Mouse (Mus musculus) left cerebral cortex, adult 2 months (tissue): Measurements from ENCODE around the gene Hephl1. TPM values are rescaled to one million over a fixed set of nuclear protein-coding genes. Genes with fewer than 3 reads are reported as not detected.

Experiments used
- DNase-seq, 2 experiments: peaks; one replicate each; pipeline ENCODE4 v3.0.0; 2021 to 2022; ENCODE audit warnings: low spot score in 2 of 2, mixed read lengths in 1 of 2; ENCODE audit errors: extremely low spot score in 1 of 2
- H3K27ac ChIP-seq: fragments of 200-600 bp; 2 replicates; pipeline ENCODE4 v1.8.1; 2022
- H3K4me3 ChIP-seq: fragments of 200-600 bp; 2 replicates; pipeline ENCODE4 v1.8.1; 2022
- CTCF ChIP-seq: fragments of 200-600 bp; IDR thresholded peaks from 2 replicates; pipeline ENCODE4 v1.8.1; 2022; ENCODE audit warnings: antibody characterized with exemption, mild to moderate bottlenecking, moderate library complexity
- intact Hi-C: fragments of 180-260 bp; cut with DNase I; formaldehyde crosslinking; loops from one replicate; pipeline ENCODE4 v1.15.1; 2025
- total RNA-seq, 2 experiments: library from RNA; stranded (reverse); gene quantifications; 2 replicates each; pipeline ENCODE4 v1.2.3; 2021

The Hephl1 gene
- total RNA-seq, 2 experiments from 2014 or later, result not detected

DNA sequence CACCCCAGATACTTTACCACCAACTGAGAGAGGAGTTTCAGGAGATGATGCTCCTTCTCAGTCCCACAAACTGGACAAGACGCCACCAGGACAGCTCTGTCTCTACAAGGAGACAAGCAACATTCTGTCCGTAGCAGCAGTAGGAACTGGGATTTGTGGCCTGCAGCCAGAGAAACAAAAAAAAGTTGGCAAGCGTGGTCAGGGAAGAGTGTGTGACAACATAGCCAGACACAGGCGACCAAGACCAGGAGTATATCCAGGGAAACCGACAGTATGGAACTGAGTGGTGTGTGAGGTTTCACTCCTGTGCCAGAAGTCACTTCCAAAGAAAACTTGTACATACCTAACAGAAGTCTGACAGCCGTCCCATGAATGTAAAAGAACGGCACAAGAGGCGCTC is 81.1 kb downstream of the Hephl1 start:
- intact Hi-C loops, result loop anchor here (5.0 kb wide), 1 partner anchor 137 kb away; no protein-coding TSS in a partner anchor
- no peak overlapping the region for H3K27ac ChIP-seq
- no peak for TF ChIP-seq CTCF
- no peak overlapping the region for H3K4me3 ChIP-seq
- no peak for DNase-seq

DNA sequence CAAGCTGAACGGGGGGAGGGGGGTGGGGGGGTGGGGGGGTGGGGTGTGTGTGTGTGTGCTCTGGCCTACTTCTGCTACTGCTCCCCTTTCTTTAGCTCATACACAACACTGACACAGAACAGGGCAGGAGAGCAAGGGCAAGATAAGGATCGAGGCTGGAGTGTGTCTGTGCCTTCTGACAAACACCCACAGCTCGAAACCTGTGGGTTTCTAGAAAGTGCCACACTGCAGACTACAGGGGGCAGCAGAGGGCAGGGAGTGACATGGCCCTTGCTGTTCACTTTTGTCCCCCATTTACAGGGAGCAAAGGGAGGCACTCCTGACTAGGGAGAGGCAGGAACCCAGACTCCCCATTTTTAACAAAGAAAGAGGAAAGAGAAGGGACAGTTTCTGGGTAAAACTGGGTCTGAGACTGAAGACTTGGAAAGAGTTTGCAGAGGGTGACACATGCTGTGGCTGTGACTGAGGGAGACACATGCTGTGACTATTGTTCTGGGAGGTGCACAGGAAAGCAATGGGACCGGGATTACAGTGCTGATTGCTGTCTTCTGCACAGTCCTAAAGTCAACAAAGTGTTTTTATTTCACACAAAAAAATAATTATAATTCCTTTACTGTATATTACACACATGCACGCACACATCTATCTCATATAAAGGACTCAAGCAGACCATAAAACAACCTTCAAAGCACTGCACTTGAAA is 82.7 kb downstream of the Hephl1 start:
- intact Hi-C loops, result no loop called here
- Histone ChIP-seq H3K4me3 (no peak overlapping the region), H3K27ac (no peak overlapping the region)
- no peak for DNase-seq
- peak; percentile 62 for TF ChIP-seq CTCF

DNA sequence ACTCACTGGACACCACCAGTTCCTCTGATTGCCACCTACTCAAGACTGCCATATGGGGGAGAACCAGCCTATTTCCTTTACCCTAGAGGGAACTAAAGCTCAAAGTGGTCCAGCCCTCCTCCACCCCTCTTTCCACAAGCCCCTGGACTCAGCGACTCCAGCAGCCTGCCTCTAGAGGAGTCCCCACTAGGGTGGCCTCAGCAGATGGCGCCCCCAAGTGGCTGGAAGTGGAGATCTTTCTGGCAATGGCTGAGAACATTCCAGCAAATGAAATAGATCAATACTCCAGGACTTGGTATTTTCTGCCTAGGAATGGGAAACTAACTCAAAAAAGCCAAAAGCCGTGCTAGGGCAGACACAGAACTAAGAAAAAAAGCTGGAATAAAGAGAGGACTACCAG is 84.2 kb downstream of the Hephl1 start:
- Histone ChIP-seq H3K27ac (no peak overlapping the region), H3K4me3 (no peak overlapping the region)
- intact Hi-C loops, result no loop called here
- no peak for DNase-seq
- TF ChIP-seq CTCF, result peak; percentile 36

DNA sequence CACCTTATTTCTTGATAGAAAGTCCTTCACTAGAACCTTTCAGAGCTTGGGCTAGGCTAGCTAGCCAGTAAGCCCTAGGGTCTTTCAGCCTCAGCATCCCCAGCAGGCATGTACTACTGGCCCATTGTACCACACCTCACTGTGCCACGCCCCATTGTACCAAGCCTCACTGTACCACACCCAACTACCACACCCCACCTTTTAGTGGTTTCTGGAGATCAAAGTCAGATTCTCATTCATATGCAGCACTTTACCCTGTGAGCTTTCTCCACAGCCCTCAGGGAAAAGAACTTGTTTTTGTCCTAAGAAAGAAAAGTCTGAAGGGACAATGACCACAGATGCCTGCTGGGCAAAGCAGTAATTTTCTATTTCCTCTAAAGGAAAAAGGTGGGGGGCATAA is 88.9 kb downstream of the Hephl1 start:
- intact Hi-C loops, result no loop called here
- no peak for DNase-seq
- TF ChIP-seq CTCF, result no peak

GRCm38 (mm10) chr9:15021156-15021555 is 90.8 kb downstream of the Hephl1 start:
- no peak for DNase-seq
- Histone ChIP-seq H3K4me3 (no peak overlapping the region), H3K27ac (no peak overlapping the region)
- intact Hi-C loops, result no loop called here
- no peak for TF ChIP-seq CTCF

More for the DNA sequence above, 88.9 kb downstream of the Hephl1 start:
- H3K4me3 ChIP-seq, result no peak overlapping the region
- no peak overlapping the region for H3K27ac ChIP-seq

DNA sequence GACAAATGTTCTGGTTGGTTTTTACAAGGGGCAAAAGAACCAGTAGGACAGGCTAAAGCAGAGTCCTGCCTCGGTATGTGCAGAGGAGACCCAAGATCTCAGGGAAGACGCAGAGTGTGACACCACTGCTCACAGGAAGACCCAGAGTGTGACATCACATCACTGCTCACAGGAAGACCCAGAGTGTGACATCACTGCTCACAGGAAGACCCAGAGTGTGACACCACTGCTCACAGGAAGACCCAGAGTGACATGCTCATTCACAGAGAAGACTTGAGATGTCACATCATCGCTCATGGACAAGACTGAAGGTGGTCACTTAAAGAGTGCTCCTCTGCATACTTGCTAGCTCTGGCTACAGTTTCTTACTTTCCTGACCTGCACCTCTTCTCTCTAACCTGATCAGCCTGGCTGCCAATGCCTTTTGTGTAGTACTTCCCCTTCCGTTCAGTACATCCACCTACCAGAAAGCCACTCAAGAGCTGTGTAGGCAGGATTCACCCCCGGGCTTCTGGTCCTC is 91.3 kb downstream of the Hephl1 start:
- Histone ChIP-seq H3K27ac (no peak overlapping the region), H3K4me3 (no peak overlapping the region)
- TF ChIP-seq CTCF, result no peak
- no peak for DNase-seq
- intact Hi-C loops, result no loop called here

DNA sequence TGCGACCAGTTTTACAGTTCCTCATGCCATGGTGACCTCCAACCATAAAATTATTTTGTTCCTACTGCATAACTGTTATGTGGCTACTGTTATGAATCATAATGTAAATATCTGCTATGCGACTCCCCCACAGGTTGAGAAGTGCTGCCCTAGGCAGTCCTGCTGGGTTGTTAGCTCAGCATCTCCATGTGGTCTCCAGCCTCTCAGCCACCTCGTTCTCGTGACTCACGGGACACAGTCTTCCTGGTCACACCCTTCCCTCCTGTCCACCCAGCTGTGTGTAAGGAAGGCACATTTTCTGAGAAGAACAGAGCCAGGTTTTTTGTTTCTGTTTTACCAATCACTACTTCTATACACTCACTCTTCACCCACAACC is 93.2 kb downstream of the Hephl1 start:
- Histone ChIP-seq H3K4me3 (no peak overlapping the region), H3K27ac (peak overlapping the region; percentile 34; the same call in 1 of the 2 replicates)
- DNase-seq, result no peak
- no peak for TF ChIP-seq CTCF
- intact Hi-C loops, result loop anchor here (5.0 kb wide), 2 partner anchors 154 to 171 kb away; no protein-coding TSS in a partner anchor

DNA sequence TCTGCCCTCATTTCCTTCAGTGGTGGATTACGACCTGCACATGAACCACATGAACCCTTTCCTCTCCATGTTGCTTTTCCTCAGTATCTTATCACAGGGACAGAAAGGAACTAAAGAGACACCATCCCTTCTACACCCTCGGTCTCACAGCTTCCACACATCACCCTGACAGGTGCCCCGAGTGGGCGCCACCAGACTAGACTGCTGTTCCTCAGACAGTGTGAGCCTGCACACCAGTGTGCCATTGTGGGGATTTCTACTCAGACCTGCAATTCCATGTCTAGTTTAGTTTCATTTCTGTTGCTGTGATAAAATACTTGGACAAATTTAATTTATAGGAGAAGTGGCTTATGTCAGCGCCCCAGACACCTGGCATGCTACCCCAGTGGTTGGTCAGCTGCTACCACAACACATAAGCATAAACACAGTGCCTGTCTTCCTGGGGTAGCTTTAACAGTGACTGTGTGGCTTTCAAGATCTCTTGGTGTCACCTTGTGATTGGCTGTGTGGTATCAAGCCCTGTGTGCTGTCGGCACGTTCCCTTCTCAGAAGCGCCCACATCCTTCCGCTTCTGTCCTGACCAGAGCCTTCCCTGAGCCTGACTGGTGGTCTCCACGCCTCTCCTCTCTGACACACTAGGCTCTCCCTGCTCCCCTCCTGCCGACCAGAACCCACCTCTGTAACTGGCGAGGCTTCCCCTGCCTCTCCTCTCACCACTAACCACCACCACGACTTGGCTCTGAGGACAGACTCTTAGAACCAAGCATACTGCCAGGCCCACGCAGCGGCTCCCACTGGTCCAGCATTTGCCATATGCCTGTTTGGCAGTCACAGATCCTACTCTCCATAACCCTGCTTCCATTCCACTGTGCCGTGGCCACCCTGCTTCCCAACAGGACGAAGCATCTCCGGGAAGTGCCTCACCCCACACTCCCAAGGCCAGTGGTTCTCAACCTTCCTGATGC is 93.8 kb downstream of the Hephl1 start:
- intact Hi-C loops, result loop anchor here (5.0 kb wide), 2 partner anchors 154 to 171 kb away; no protein-coding TSS in a partner anchor
- no peak for TF ChIP-seq CTCF
- Histone ChIP-seq H3K27ac (peak overlapping the region; percentile 34; the same call in 1 of the 2 replicates), H3K4me3 (no peak overlapping the region)
- DNase-seq, result peak in 1 of 2 experiments; percentile 64

DNA sequence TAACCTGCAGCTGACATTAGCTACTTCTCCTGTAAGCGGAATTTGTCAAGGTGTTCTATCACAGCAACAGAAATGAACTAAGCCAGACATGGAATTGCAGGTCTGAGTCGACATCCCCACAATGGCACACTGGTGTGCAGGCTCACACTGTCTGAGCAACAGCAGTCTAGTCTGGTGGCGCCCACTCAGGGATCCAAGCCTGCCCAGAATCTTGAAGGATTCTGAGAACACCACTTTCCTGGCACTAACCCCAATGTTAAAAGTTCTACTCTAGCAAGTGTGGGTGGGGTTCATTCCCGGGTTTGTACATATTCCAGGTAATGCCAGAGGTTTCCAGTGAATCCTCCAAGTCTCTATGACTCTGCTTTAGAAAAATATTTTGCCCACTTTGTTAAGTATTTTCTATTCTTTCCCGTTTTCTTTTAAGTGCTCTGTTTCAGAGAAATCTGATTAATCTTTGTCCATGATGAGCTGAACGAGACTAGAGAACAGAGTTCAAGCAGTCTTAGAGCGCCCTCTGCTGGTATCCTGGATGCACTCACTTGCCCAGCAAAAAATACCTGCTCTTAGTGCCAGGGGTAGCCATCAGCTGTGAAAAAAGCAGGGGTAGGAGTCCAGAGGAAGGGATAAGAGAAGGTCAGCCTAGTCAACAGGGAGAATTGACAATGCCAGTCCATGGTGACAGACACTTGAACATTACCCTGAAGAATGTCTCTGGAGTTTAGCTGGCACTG is 96.5 kb downstream of the Hephl1 start:
- DNase-seq, result peak; percentile 75 to 76
- no peak overlapping the region for H3K4me3 ChIP-seq
- TF ChIP-seq CTCF, result peak; percentile 97
- H3K27ac ChIP-seq, result no peak overlapping the region
- intact Hi-C loops, result loop anchor here (1.0 to 5.0 kb wide), 4 partner anchors 148 to 241 kb away; no protein-coding TSS in a partner anchor

GRCm38 (mm10) chr9:15007566-15007965 is 104.3 kb downstream of the Hephl1 start:
- no peak for DNase-seq
- Histone ChIP-seq H3K27ac (no peak overlapping the region), H3K4me3 (no peak overlapping the region)
- intact Hi-C loops, result no loop called here
- TF ChIP-seq CTCF, result no peak

DNA sequence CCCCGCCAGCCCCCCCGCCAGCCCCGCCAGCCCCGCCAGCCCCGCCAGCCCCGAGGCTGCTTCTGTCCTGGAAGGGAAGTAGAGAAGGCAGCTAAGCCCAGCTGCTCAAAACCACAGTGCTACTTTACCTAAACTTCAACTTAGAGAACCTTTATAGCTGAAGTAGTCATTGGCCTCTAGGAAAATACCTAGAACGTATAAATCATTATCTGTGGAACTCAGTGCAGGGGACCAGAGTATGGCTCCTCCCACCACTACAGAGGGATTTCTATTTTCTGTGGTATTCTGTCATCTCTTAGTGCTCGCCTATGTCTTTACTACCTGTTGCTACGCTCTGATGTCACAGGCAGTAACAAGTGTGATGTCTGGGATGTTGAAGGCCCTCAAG is 107.6 kb downstream of the Hephl1 start:
- no peak for DNase-seq

More for the DNA sequence above, 107.6 kb downstream of the Hephl1 start:
- Histone ChIP-seq H3K4me3 (no peak overlapping the region), H3K27ac (no peak overlapping the region)
- intact Hi-C loops, result no loop called here
- no peak for TF ChIP-seq CTCF
